ENCODE assay signal across 8 mouse cellular contexts in genomic region chr11:102026694-102027360, GRCm38 (mm10). TPM values are rescaled to one million over a fixed set of nuclear protein-coding genes. Genes with fewer than 3 reads are reported as not detected.
DNase-seq lines count a peak whose midpoint lies in the region; ATAC-seq and TF ChIP-seq lines count a peak whose summit lies in the region.

No protein-coding gene starts in this region.

- H3K4me3 ChIP-seq in embryonic facial prominence, embryonic 10.5 days: peak overlapping the region; percentile 76
- peak overlapping the region; percentile 68 for H3K4me3 ChIP-seq in limb, embryonic 14.5 days (replicated peaks; ENCODE audit: low read length)
- peak overlapping the region; percentile 71 for H3K4me3 ChIP-seq in midbrain, postnatal 0 days (ENCODE audit: low read depth, low read length)
- peak overlapping the region; percentile 84 for H3K4me3 ChIP-seq in testis, adult 2 months (ENCODE audit: control insufficient read depth, low read depth, low read length)

- peak; percentile 88 for ATAC-seq in limb, embryonic 14.5 days (ENCODE audit: low FRiP score, low read depth)
- ATAC-seq in midbrain, postnatal 0 days (ENCODE audit: low FRiP score): peak; percentile 87

- TF ChIP-seq CTCF in midbrain, postnatal 0 days (IDR thresholded peaks at IDR 0.05): no peak
- no peak for TF ChIP-seq CTCF in testis, adult 2 months (IDR thresholded peaks at IDR 0.05; ENCODE audit: control insufficient read depth, insufficient read depth, insufficient replicate concordance, low read depth, low read length)

- peaks cover 34% of the 10 kb centered on the region for H3K4me1 ChIP-seq in embryonic facial prominence, embryonic 10.5 days
- H3K4me1 ChIP-seq in limb, embryonic 14.5 days (ENCODE audit: control insufficient read depth, insufficient read depth, low read length): peaks cover 10% of the 10 kb centered on the region
- no peaks in the 10 kb centered on the region for H3K4me1 ChIP-seq in midbrain, postnatal 0 days (ENCODE audit: insufficient read depth, low read length)
- peaks cover 10% of the 10 kb centered on the region for H3K4me1 ChIP-seq in testis, adult 2 months (ENCODE audit: control insufficient read depth, insufficient read depth, low read length)

- H3K36me3 ChIP-seq in embryonic facial prominence, embryonic 10.5 days (replicated peaks): peaks cover 17% of the 10 kb centered on the region
- H3K36me3 ChIP-seq in limb, embryonic 14.5 days (ENCODE audit: control insufficient read depth, insufficient read depth, low read length): peaks cover 4% of the 10 kb centered on the region; the same call in 1 of the 2 replicates
- peaks cover 3% of the 10 kb centered on the region; the same call in 1 of the 2 replicates for H3K36me3 ChIP-seq in midbrain, postnatal 0 days (ENCODE audit: insufficient read depth, low read length)
- no peaks in the 10 kb centered on the region for H3K36me3 ChIP-seq in testis, adult 2 months (ENCODE audit: control insufficient read depth, insufficient read depth, low read length)

- peak overlapping the region; percentile 68 for H3K9ac ChIP-seq in limb, embryonic 14.5 days (ENCODE audit: low read depth, low read length, severe bottlenecking)
- H3K9ac ChIP-seq in midbrain, postnatal 0 days (replicated peaks; ENCODE audit: low read length, poor library complexity, severe bottlenecking): peak overlapping the region; percentile 87

- H3K27ac ChIP-seq in embryonic facial prominence, embryonic 10.5 days (replicated peaks): peak overlapping the region; percentile 87
- H3K27ac ChIP-seq in limb, embryonic 14.5 days (replicated peaks; ENCODE audit: low read depth, low read length): 0 out of 2 replicates have a peak overlapping the region, but pooled peaks have one; percentile 43
- H3K27ac ChIP-seq in midbrain, postnatal 0 days (ENCODE audit: low read depth, low read length): peak overlapping the region; percentile 79
- no peak overlapping the region for H3K27ac ChIP-seq in testis, adult 2 months (ENCODE audit: control insufficient read depth, insufficient read depth, low read depth, low read length)

- DNase-seq in layer of hippocampus, adult 11-12 months (ENCODE audit: low spot score): peak; percentile 50
- no peak for DNase-seq in layer of hippocampus, adult 9-10 months (ENCODE audit: low spot score)
- DNase-seq in embryonic facial prominence, embryonic 10.5 days (ENCODE audit: low spot score): peak; percentile 83
- DNase-seq in heart, adult 8-10 months (ENCODE audit: low spot score): peak; percentile 39
- peak; percentile 74 for DNase-seq in kidney, adult 18-20 months
- peak; percentile 68 for DNase-seq in limb, embryonic 14.5 days (ENCODE audit: low spot score)
- peak; percentile 82 for DNase-seq in midbrain, postnatal 0 days (ENCODE audit: low spot score)

- H3K9me3 ChIP-seq in embryonic facial prominence, embryonic 10.5 days: no peaks in the 10 kb centered on the region
- H3K9me3 ChIP-seq in limb, embryonic 14.5 days (ENCODE audit: control insufficient read depth, low read length): no peaks in the 10 kb centered on the region
- H3K9me3 ChIP-seq in midbrain, postnatal 0 days (ENCODE audit: low read length): no peaks in the 10 kb centered on the region

- TF ChIP-seq POLR2A in limb, embryonic 14.5 days (IDR thresholded peaks at IDR 0.05; ENCODE audit: borderline replicate concordance, extremely low read depth, insufficient read depth, insufficient read length): 0 out of 2 replicates have a peak, but pooled peaks have one; percentile 48
- TF ChIP-seq POLR2A in testis, adult 2 months (IDR thresholded peaks at IDR 0.05; ENCODE audit: control insufficient read depth, low read depth, low read length): no peak

- peak overlapping the region; percentile 88 for H3K4me2 ChIP-seq in limb, embryonic 14.5 days (replicated peaks; ENCODE audit: low read depth, low read length, severe bottlenecking)
- peak overlapping the region; percentile 75 for H3K4me2 ChIP-seq in midbrain, postnatal 0 days (ENCODE audit: low read depth, low read length, poor library complexity, severe bottlenecking)

- 1% methylated on average over 64 of the region's 73 CpGs for WGBS in embryonic facial prominence, embryonic 10.5 days
- WGBS in limb, embryonic 14.5 days: under 1% methylated on average over 36 of the region's 73 CpGs
- 1% methylated on average over 44 of the region's 73 CpGs for WGBS in midbrain, postnatal 0 days

- peaks cover 62% of the 10 kb centered on the region for H3K27me3 ChIP-seq in embryonic facial prominence, embryonic 10.5 days (replicated peaks; ENCODE audit: low read depth, poor library complexity, severe bottlenecking)
- H3K27me3 ChIP-seq in limb, embryonic 14.5 days (ENCODE audit: control insufficient read depth, insufficient read depth, low read length): no peaks in the 10 kb centered on the region
- no peaks in the 10 kb centered on the region for H3K27me3 ChIP-seq in midbrain, postnatal 0 days (ENCODE audit: insufficient read depth, low read length)
- no peaks in the 10 kb centered on the region for H3K27me3 ChIP-seq in testis, adult 2 months (ENCODE audit: control insufficient read depth, insufficient read depth, low read length)

RNA-seq across cellular contexts. Expression of gene Mpp3, which starts 1.4 kb away (rescaled TPM):
- polyA plus RNA-seq in embryonic facial prominence, embryonic 10.5 days (2016; fragmentation: Nextera tagmentation; extraction: Ambion mirVana): 8.2 and 10.3 TPM in 2 replicates
- total RNA-seq in heart, adult 8-10 months (2022): 1 to 10 TPM in 3 of 4 experiments, under 1 TPM in 1; 0.92 to 2.6 (median 1.5) TPM
- polyA plus RNA-seq in limb, embryonic 14.5 days (2012; rRNA removed): 15.7 and 17.8 TPM in 2 replicates
- polyA plus RNA-seq in limb, embryonic 14.5 days (2014; fragmentation: Nextera tagmentation; extraction: Ambion mirVana): 4.9 and 5.2 TPM in 2 replicates
- total RNA-seq in midbrain, postnatal 0 days (2014; rRNA removed): 68.2 and 71.9 TPM in 2 replicates
- polyA plus RNA-seq in midbrain, postnatal 0 days (2015; fragmentation: Nextera tagmentation; extraction: Ambion mirVana): 53.9 and 54.7 TPM in 2 replicates
- 11.0 and 14.7 TPM in 2 replicates for polyA plus RNA-seq in testis, adult 2 months (2012; rRNA removed)

RNA-seq across cellular contexts. Expression of gene Cd300lg, which starts 14.5 kb away (rescaled TPM):
- 0.28 and 0.51 TPM in 2 replicates for polyA plus RNA-seq in embryonic facial prominence, embryonic 10.5 days (2016; fragmentation: Nextera tagmentation; extraction: Ambion mirVana)
- total RNA-seq in heart, adult 8-10 months (2022): 10 to 100 TPM; 56.7 to 79.2 (median 64.0) TPM
- polyA plus RNA-seq in limb, embryonic 14.5 days (2012; rRNA removed): 1.0 and 2.1 TPM in 2 replicates
- polyA plus RNA-seq in limb, embryonic 14.5 days (2014; fragmentation: Nextera tagmentation; extraction: Ambion mirVana): 0.81 and 0.87 TPM in 2 replicates
- 0.14 TPM in 1 of 2 replicates, not detected in the other for total RNA-seq in midbrain, postnatal 0 days (2014; rRNA removed)
- polyA plus RNA-seq in midbrain, postnatal 0 days (2015; fragmentation: Nextera tagmentation; extraction: Ambion mirVana): 0.25 TPM in 2 replicates
- 2.5 and 2.7 TPM in 2 replicates for polyA plus RNA-seq in testis, adult 2 months (2012; rRNA removed)

RNA-seq across cellular contexts. Expression of gene Dusp3, which starts 40.0 kb away (rescaled TPM):
- 11.0 and 11.7 TPM in 2 replicates for polyA plus RNA-seq in embryonic facial prominence, embryonic 10.5 days (2016; fragmentation: Nextera tagmentation; extraction: Ambion mirVana)
- total RNA-seq in heart, adult 8-10 months (2022): 100 to 1,000 TPM; 107 to 186 (median 147) TPM
- 20.1 and 21.1 TPM in 2 replicates for polyA plus RNA-seq in limb, embryonic 14.5 days (2012; rRNA removed)
- polyA plus RNA-seq in limb, embryonic 14.5 days (2014; fragmentation: Nextera tagmentation; extraction: Ambion mirVana): 23.4 and 23.6 TPM in 2 replicates
- total RNA-seq in midbrain, postnatal 0 days (2014; rRNA removed): 36.3 and 54.3 TPM in 2 replicates
- polyA plus RNA-seq in midbrain, postnatal 0 days (2015; fragmentation: Nextera tagmentation; extraction: Ambion mirVana): 44.1 and 48.5 TPM in 2 replicates
- polyA plus RNA-seq in testis, adult 2 months (2012; rRNA removed): 249 and 266 TPM in 2 replicates

RNA-seq across cellular contexts. Expression of gene Cfap97d1, which starts 42.7 kb away (rescaled TPM):
- polyA plus RNA-seq in embryonic facial prominence, embryonic 10.5 days (2016; fragmentation: Nextera tagmentation; extraction: Ambion mirVana): not detected in 2 replicates
- total RNA-seq in heart, adult 8-10 months (2022): not detected
- polyA plus RNA-seq in limb, embryonic 14.5 days (2012; rRNA removed): not detected in 2 replicates
- polyA plus RNA-seq in limb, embryonic 14.5 days (2014; fragmentation: Nextera tagmentation; extraction: Ambion mirVana): not detected in 2 replicates
- not detected in 2 replicates for total RNA-seq in midbrain, postnatal 0 days (2014; rRNA removed)
- polyA plus RNA-seq in midbrain, postnatal 0 days (2015; fragmentation: Nextera tagmentation; extraction: Ambion mirVana): not detected in 2 replicates
- polyA plus RNA-seq in testis, adult 2 months (2012; rRNA removed): 72.2 and 94.1 TPM in 2 replicates
